Mouse (Mus musculus): ENCODE measurements around the gene Colgalt1.

DNA sequence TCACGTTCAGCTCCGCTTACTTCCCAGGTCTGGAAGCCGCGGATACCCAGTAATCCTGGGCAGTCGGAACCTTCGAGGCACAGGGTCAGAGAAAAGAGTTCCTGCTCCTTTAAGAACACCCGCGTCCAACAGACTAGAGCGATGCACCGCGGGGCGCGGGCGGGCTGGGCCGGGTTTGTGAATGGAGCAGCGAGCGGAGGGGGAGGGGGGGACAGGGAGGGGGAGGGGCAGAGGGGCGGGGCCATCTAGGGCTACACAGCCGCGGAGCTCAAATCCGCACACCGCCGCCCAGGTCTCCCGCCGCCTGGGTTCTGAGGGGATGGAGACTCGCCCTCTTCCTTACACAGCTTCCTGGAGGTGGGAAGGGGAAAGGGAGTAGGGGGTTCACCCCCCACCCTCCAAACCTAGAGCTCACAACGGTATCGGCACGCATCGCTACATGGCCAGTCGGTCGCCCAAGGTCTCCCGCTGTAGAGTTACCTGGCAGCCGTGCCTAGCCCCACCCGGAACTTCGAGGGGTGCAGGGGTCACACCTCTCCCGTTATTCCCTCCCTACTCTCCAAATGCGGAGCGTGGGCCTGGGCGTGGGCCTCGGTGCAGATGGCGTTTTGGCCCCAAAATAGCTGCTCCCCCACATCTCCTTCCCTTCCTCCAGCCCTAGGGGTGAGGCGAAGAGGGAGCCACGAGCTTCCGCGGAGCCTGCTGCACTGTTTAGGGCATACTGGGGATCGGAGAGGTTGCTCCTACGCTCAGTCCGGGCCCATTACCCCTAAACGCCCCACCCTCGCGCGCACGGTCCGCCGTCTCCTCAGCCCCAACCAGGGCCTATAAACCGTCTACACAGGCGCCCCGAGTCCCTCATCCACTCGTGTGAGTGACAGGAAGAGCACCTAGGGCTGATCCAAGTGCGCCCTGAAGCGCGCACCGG, 60.1 kb downstream of the Colgalt1 start:
- no peak for TF ChIP-seq CTCF (conservative IDR thresholded peaks at IDR 0.05; ENCODE audit: low read length)
- TF ChIP-seq POU5F1 (IDR thresholded peaks at IDR 0.05; ENCODE audit: borderline replicate concordance, low read length): no peak
- TF ChIP-seq NANOG (IDR thresholded peaks at IDR 0.05; ENCODE audit: borderline replicate concordance, low read length): no peak
